Mouse (Mus musculus) kidney, postnatal 0 days (tissue): ENCODE results near the gene Mut. TPM values are rescaled to one million over a fixed set of nuclear protein-coding genes. Genes with fewer than 3 reads are reported as not detected.
A peak's percentile ranks its signal among the peaks of the same experiment; 100 is the strongest.

Source experiments
- ATAC-seq: fragments of 200-750 bp; cut with Nextera tagmentation; replicated peaks from 2 replicates; pipeline ENCODE4 v1.8.0; 2017; ENCODE audit warnings: low read depth, moderate number of reproducible peaks, moderate TSS enrichment, moderate library complexity; ENCODE audit not compliant: low FRiP score
- DNase-seq: peaks from one replicate; pipeline ENCODE4 v3.0.0-alpha.2; 2016; ENCODE audit warnings: low spot score
- H3K27ac ChIP-seq: fragments of 300-500 bp; sonication (generic); 2 replicates; pipeline ENCODE4 v1.5.1; 2014; ENCODE audit warnings: mild to moderate bottlenecking
- H3K27me3 ChIP-seq: fragments of 300-500 bp; sonication (generic); 2 replicates; pipeline ENCODE4 v1.6.1; 2014; ENCODE audit warnings: low read length, mixed read lengths; ENCODE audit not compliant: insufficient read depth
- H3K36me3 ChIP-seq: fragments of 300-500 bp; sonication (generic); 2 replicates; pipeline ENCODE4 v1.6.1; 2014; ENCODE audit warnings: low read length, mixed read lengths; ENCODE audit not compliant: insufficient read depth
- H3K4me1 ChIP-seq: fragments of 300-500 bp; sonication (generic); replicated peaks from 2 replicates; pipeline ENCODE4 v1.6.1; 2014; ENCODE audit warnings: antibody characterized with exemption, low read length, mixed read lengths; ENCODE audit not compliant: insufficient read depth
- H3K4me2 ChIP-seq: fragments of 300-500 bp; sonication (generic); 2 replicates; pipeline ENCODE4 v1.6.1; 2014; ENCODE audit warnings: mild to moderate bottlenecking, low read length, moderate library complexity, mixed read lengths
- H3K4me3 ChIP-seq: fragments of 300-500 bp; sonication (generic); replicated peaks from 2 replicates; pipeline ENCODE4 v1.5.1; 2014; ENCODE audit warnings: low read depth, low read length
- H3K9ac ChIP-seq: fragments of 300-500 bp; sonication (generic); 2 replicates; pipeline ENCODE4 v1.6.1; 2014; ENCODE audit warnings: low read depth, low read length
- H3K9me3 ChIP-seq: fragments of 300-500 bp; sonication (generic); replicated peaks from 2 replicates; pipeline ENCODE4 v1.6.1; 2016; ENCODE audit warnings: low read length, inconsistent platforms, mixed read lengths
- CTCF ChIP-seq: IDR thresholded peaks from 2 replicates; pipeline ENCODE4 v1.5.1; 2016; ENCODE audit warnings: antibody characterized with exemption, low read depth, mild to moderate bottlenecking, moderate library complexity
- WGBS: fragments of 180-500 bp; shearing (Covaris S2); extraction: QIAGEN DNeasy Blood & Tissue Kit; methylation state at CpG from one replicate; pipeline ENCODE4 v1.1.7; 2014; 5-methylcytosine and 5-hydroxymethylcytosine counted together
- polyA plus RNA-seq: library from polyadenylated mRNA; unstranded; fragments of >200 nt; fragmentation: Nextera tagmentation; extraction: Ambion mirVana; gene quantifications from 2 replicates; pipeline ENCODE4 v1.2.1, GENCODE M21; 2015

Mut gene
- polyA plus RNA-seq: 63.0 and 64.0 TPM in 2 replicates

GRCm38 (mm10) chr17:40934420-40935231 is at the start of gene Mut, which contains the start of gene Cenpq:
Gene Mut (plus strand): TSS chr17:40934685.
Gene Cenpq (minus strand): TSS chr17:40935047.
- peak within 1 kb of the TSS; percentile 68 for H3K4me3 ChIP-seq
- TF ChIP-seq CTCF: no peak
- H3K9ac ChIP-seq: peak within 1 kb of the TSS; percentile 75
- peak within 1 kb of the TSS; percentile 81 for H3K4me2 ChIP-seq
- H3K4me1 ChIP-seq: 0 out of 2 replicates have a peak, but pooled peaks cover 3% of the 10 kb centered on the region
- 0 out of 2 replicates have a peak, but pooled peaks cover 5% of the 10 kb centered on the region for H3K36me3 ChIP-seq
- no peaks in the 10 kb centered on the region for H3K9me3 ChIP-seq
- no peaks in the 10 kb centered on the region for H3K27me3 ChIP-seq
- ATAC-seq (peak; percentile 100), DNase-seq (peak; percentile 98)
- peak within 1 kb of the TSS; percentile 99 for H3K27ac ChIP-seq
- under 1% methylated on average over 50 of the region's 50 CpGs for WGBS

- no peak overlapping the region for H3K9ac ChIP-seq
- no peak for TF ChIP-seq CTCF
- no peaks in the 10 kb centered on the region for H3K9me3 ChIP-seq
- H3K4me2 ChIP-seq: no peak overlapping the region
- no peak overlapping the region for H3K27ac ChIP-seq
- DNase-seq (no peak), ATAC-seq (no peak)
- 75% methylated on average over 4 of the region's 4 CpGs for WGBS
- H3K4me1 ChIP-seq: no peaks in the 10 kb centered on the region
- H3K36me3 ChIP-seq: no peaks in the 10 kb centered on the region
- H3K27me3 ChIP-seq: no peaks in the 10 kb centered on the region
- no peak overlapping the region for H3K4me3 ChIP-seq
Measured at GRCm38 (mm10) chr17:40885155-40885554, 49.3 kb upstream of the Mut start.

- 76% methylated on average over 4 of the region's 4 CpGs for WGBS
- no peak for DNase-seq
- no peak overlapping the region for H3K9ac ChIP-seq
Measured at GRCm38 (mm10) chr17:40887849-40888536, 46.5 kb upstream of the Mut start.

GRCm38 (mm10) chr17:40896863-40897262 is 37.6 kb upstream of the Mut start:
- no peaks in the 10 kb centered on the region for H3K4me1 ChIP-seq
- no peak overlapping the region for H3K27ac ChIP-seq
- 68% methylated on average over 1 of the region's 1 CpGs for WGBS
- H3K36me3 ChIP-seq: no peaks in the 10 kb centered on the region
- no peak overlapping the region for H3K4me3 ChIP-seq
- H3K9me3 ChIP-seq: no peaks in the 10 kb centered on the region
- peak; percentile 78 for TF ChIP-seq CTCF
- no peak overlapping the region for H3K9ac ChIP-seq
- ATAC-seq (no peak), DNase-seq (peak; percentile 67)
- H3K4me2 ChIP-seq: no peak overlapping the region
- no peaks in the 10 kb centered on the region for H3K27me3 ChIP-seq

More at GRCm38 (mm10) chr17:40887849-40888536, 46.5 kb upstream of the Mut start:
- no peak for TF ChIP-seq CTCF
- Histone ChIP-seq H3K4me3 (no peak overlapping the region), H3K4me2 (no peak overlapping the region), H3K36me3 (no peaks in the 10 kb centered on the region), H3K27ac (no peak overlapping the region), H3K4me1 (no peaks in the 10 kb centered on the region), H3K9me3 (no peaks in the 10 kb centered on the region), H3K27me3 (no peaks in the 10 kb centered on the region)
- ATAC-seq: no peak

GRCm38 (mm10) chr17:40899783-40900363 is 34.6 kb upstream of the Mut start:
- no peak overlapping the region for H3K27ac ChIP-seq
- no peak for DNase-seq
- no peaks in the 10 kb centered on the region for H3K36me3 ChIP-seq
- no peak for TF ChIP-seq CTCF
- no peak overlapping the region for H3K9ac ChIP-seq
- ATAC-seq: no peak
- H3K9me3 ChIP-seq: no peaks in the 10 kb centered on the region
- WGBS: 51% methylated on average over 4 of the region's 4 CpGs
- no peaks in the 10 kb centered on the region for H3K4me1 ChIP-seq
- H3K4me2 ChIP-seq: no peak overlapping the region
- no peak overlapping the region for H3K4me3 ChIP-seq
- no peaks in the 10 kb centered on the region for H3K27me3 ChIP-seq

GRCm38 (mm10) chr17:40903345-40903744 is 31.1 kb upstream of the Mut start:
- no peak for DNase-seq
- no peaks in the 10 kb centered on the region for H3K9me3 ChIP-seq

More at GRCm38 (mm10) chr17:40903345-40903744, 31.1 kb upstream of the Mut start:
- TF ChIP-seq CTCF: no peak
- WGBS: 65% methylated on average over 4 of the region's 4 CpGs
- no peak for ATAC-seq
- H3K36me3 ChIP-seq: no peaks in the 10 kb centered on the region
- H3K9ac ChIP-seq: no peak overlapping the region
- no peak overlapping the region for H3K27ac ChIP-seq
- no peak overlapping the region for H3K4me2 ChIP-seq
- no peaks in the 10 kb centered on the region for H3K27me3 ChIP-seq
- no peak overlapping the region for H3K4me3 ChIP-seq
- no peaks in the 10 kb centered on the region for H3K4me1 ChIP-seq
